Mouse (Mus musculus): Measurements from ENCODE around the gene Armcx3.

DNA sequence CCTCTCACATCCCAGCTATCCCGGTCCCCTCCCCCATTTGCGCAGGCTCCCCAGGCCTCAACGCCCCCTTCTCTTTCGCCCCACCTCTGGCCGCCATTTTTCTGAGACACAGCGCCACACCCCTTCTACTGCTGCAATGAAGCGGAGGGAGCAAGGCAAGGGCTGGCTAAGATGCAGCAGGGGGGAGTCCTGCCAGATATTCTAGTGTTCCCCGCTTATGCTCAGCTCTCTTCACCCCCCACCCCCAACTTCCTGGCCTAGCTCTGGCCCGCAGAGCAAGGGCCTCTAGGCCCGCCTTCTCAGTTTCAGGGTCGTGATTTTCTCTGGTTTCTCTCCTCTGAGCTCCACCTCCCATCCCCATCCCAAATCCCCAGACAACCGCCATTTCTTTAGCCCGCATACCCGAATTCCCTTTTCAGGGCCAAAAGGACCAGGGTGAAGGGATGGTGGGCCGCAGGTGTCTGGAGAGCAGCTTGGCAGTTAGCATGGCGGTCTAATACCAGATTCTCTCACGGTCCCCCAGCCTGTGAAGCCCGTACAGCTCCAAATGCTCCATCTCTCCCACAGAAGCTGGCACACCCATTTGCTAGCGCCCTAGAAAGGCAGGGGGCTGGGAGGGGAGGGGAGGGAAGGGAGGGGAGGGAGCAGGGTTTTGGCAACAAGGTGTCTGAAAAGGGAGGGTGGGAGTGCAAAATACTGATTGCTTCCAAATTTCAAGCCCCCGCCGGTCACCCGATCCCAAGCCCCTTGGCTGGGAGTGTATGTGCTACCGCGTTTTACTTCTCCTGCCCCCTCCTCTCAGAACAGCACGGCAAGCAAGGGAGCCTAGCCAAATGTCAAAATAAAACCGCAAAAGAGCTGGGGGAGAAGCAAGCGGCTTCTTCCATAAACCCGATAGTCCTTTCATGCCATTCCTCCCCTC lies 51.7 kb downstream of the Armcx3 start:
- TF ChIP-seq CTCF (IDR thresholded peaks at IDR 0.05; ENCODE audit: extremely low read depth, insufficient read depth, insufficient read length, insufficient replicate concordance) (no peak), POLR2A (IDR thresholded peaks at IDR 0.05; ENCODE audit: low read depth, low read length) (no peak)
